Mouse (Mus musculus): Measurements from ENCODE around the gene Abcc5. TPM values are rescaled to one million over a fixed set of nuclear protein-coding genes. Genes with fewer than 3 reads are reported as not detected.
"Not testable (repeated sequence)": the region's sequence is repeated elsewhere in the genome, so short reads cannot be mapped to it uniquely, and the experiment has no call there.

Gene Abcc5
- polyA plus RNA-seq, 1 experiment from 2014 or later = 65.1 TPM

GRCm38 (mm10) chr16:20390233-20390632, 36.0 kb downstream of the Abcc5 start:
- ATAC-seq (ENCODE audit: low read depth) = no peak
- WGBS = 79% methylated on average over 6 of the region's 6 CpGs
- Histone ChIP-seq H3K4me2 (ENCODE audit: low read depth, low read length) (no peak overlapping the region), H3K27ac (ENCODE audit: low read length) (no peak overlapping the region), H3K9ac (ENCODE audit: low read length) (no peak overlapping the region), H3K4me1 (replicated peaks; ENCODE audit: control insufficient read depth, insufficient read depth, low read length) (peaks cover 5% of the 10 kb centered on the region; the same call in 1 of the 2 replicates), H3K9me3 (ENCODE audit: control insufficient read depth, low read length) (no peaks in the 10 kb centered on the region), H3K36me3 (ENCODE audit: control insufficient read depth, insufficient read depth, low read length) (peaks cover 6% of the 10 kb centered on the region; the same call in 1 of the 2 replicates), H3K4me3 (ENCODE audit: low read length) (no peak overlapping the region), H3K27me3 (ENCODE audit: control insufficient read depth, insufficient read depth, low read depth, low read length) (no peaks in the 10 kb centered on the region)

- Histone ChIP-seq H3K27ac (ENCODE audit: low read length) (no peak overlapping the region), H3K36me3 (ENCODE audit: control insufficient read depth, insufficient read depth, low read length) (peaks cover 11% of the 10 kb centered on the region; the same call in 1 of the 2 replicates), H3K27me3 (ENCODE audit: control insufficient read depth, insufficient read depth, low read depth, low read length) (no peaks in the 10 kb centered on the region), H3K4me1 (replicated peaks; ENCODE audit: control insufficient read depth, insufficient read depth, low read length) (no peaks in the 10 kb centered on the region), H3K4me2 (ENCODE audit: low read depth, low read length) (no peak overlapping the region), H3K9ac (ENCODE audit: low read length) (no peak overlapping the region), H3K9me3 (ENCODE audit: control insufficient read depth, low read length) (no peaks in the 10 kb centered on the region), H3K4me3 (ENCODE audit: low read length) (no peak overlapping the region)
- ATAC-seq (ENCODE audit: low read depth) = 0 out of 2 replicates have a peak, but pooled peaks have one; percentile 17
- WGBS = 36% methylated on average over 5 of the region's 5 CpGs
Measured at GRCm38 (mm10) chr16:20381031-20381430, 45.2 kb downstream of the Abcc5 start.

- H3K36me3 ChIP-seq (ENCODE audit: control insufficient read depth, insufficient read depth, low read length) = peaks cover 12% of the 10 kb centered on the region; the same call in 1 of the 2 replicates
- WGBS = 89% methylated on average over 5 of the region's 5 CpGs
- no peak overlapping the region for H3K27ac ChIP-seq (ENCODE audit: low read length)
- H3K9me3 ChIP-seq (ENCODE audit: control insufficient read depth, low read length) = no peaks in the 10 kb centered on the region
- no peak for ATAC-seq (ENCODE audit: low read depth)
- H3K9ac ChIP-seq (ENCODE audit: low read length) = no peak overlapping the region
- H3K4me3 ChIP-seq (ENCODE audit: low read length) = no peak overlapping the region
- H3K27me3 ChIP-seq (ENCODE audit: control insufficient read depth, insufficient read depth, low read depth, low read length) = no peaks in the 10 kb centered on the region
- no peak overlapping the region for H3K4me2 ChIP-seq (ENCODE audit: low read depth, low read length)
- no peaks in the 10 kb centered on the region for H3K4me1 ChIP-seq (replicated peaks; ENCODE audit: control insufficient read depth, insufficient read depth, low read length)
Measured at GRCm38 (mm10) chr16:20375341-20375740, 50.9 kb downstream of the Abcc5 start.

GRCm38 (mm10) chr16:20371731-20372130, 54.5 kb downstream of the Abcc5 start:
- Histone ChIP-seq H3K4me1 (replicated peaks; ENCODE audit: control insufficient read depth, insufficient read depth, low read length) (no peaks in the 10 kb centered on the region), H3K9me3 (ENCODE audit: control insufficient read depth, low read length) (no peaks in the 10 kb centered on the region), H3K36me3 (ENCODE audit: control insufficient read depth, insufficient read depth, low read length) (peaks cover 17% of the 10 kb centered on the region), H3K9ac (ENCODE audit: low read length) (no peak overlapping the region), H3K27me3 (ENCODE audit: control insufficient read depth, insufficient read depth, low read depth, low read length) (no peaks in the 10 kb centered on the region), H3K4me2 (ENCODE audit: low read depth, low read length) (no peak overlapping the region), H3K27ac (ENCODE audit: low read length) (no peak overlapping the region), H3K4me3 (ENCODE audit: low read length) (no peak overlapping the region)
- 64% methylated on average over 4 of the region's 4 CpGs for WGBS
- no peak for ATAC-seq (ENCODE audit: low read depth)

GRCm38 (mm10) chr16:20368221-20368620, 58.0 kb downstream of the Abcc5 start:
- Histone ChIP-seq H3K36me3 (ENCODE audit: control insufficient read depth, insufficient read depth, low read length) (peaks cover 32% of the 10 kb centered on the region), H3K27me3 (ENCODE audit: control insufficient read depth, insufficient read depth, low read depth, low read length) (no peaks in the 10 kb centered on the region), H3K9me3 (ENCODE audit: control insufficient read depth, low read length) (no peaks in the 10 kb centered on the region), H3K9ac (ENCODE audit: low read length) (no peak overlapping the region), H3K4me1 (replicated peaks; ENCODE audit: control insufficient read depth, insufficient read depth, low read length) (no peaks in the 10 kb centered on the region), H3K27ac (ENCODE audit: low read length) (no peak overlapping the region), H3K4me2 (ENCODE audit: low read depth, low read length) (no peak overlapping the region), H3K4me3 (ENCODE audit: low read length) (no peak overlapping the region)
- ATAC-seq (ENCODE audit: low read depth) = no peak
- 84% methylated on average over 9 of the region's 9 CpGs for WGBS

GRCm38 (mm10) chr16:20362121-20362520, 64.1 kb downstream of the Abcc5 start:
- Histone ChIP-seq H3K4me2 (ENCODE audit: low read depth, low read length) (no peak overlapping the region), H3K36me3 (ENCODE audit: control insufficient read depth, insufficient read depth, low read length) (peaks cover 28% of the 10 kb centered on the region), H3K4me1 (replicated peaks; ENCODE audit: control insufficient read depth, insufficient read depth, low read length) (no peaks in the 10 kb centered on the region), H3K27me3 (ENCODE audit: control insufficient read depth, insufficient read depth, low read depth, low read length) (no peaks in the 10 kb centered on the region), H3K4me3 (ENCODE audit: low read length) (no peak overlapping the region), H3K9me3 (ENCODE audit: control insufficient read depth, low read length) (no peaks in the 10 kb centered on the region), H3K27ac (ENCODE audit: low read length) (no peak overlapping the region), H3K9ac (ENCODE audit: low read length) (no peak overlapping the region)
- 85% methylated on average over 11 of the region's 11 CpGs for WGBS
- no peak for ATAC-seq (ENCODE audit: low read depth)

- not testable (repeated sequence) for ATAC-seq (ENCODE audit: low read depth); H3K27me3 ChIP-seq (ENCODE audit: control insufficient read depth, insufficient read depth, low read depth, low read length); H3K9me3 ChIP-seq (ENCODE audit: control insufficient read depth, low read length); H3K4me2 ChIP-seq (ENCODE audit: low read depth, low read length); H3K9ac ChIP-seq (ENCODE audit: low read length); H3K4me1 ChIP-seq (replicated peaks; ENCODE audit: control insufficient read depth, insufficient read depth, low read length); H3K4me3 ChIP-seq (ENCODE audit: low read length); H3K27ac ChIP-seq (ENCODE audit: low read length)
- peaks cover 30% of the 10 kb centered on the region for H3K36me3 ChIP-seq (ENCODE audit: control insufficient read depth, insufficient read depth, low read length)
- 95% methylated on average over 3 of the region's 3 CpGs for WGBS
Measured at GRCm38 (mm10) chr16:20361496-20361895, 64.7 kb downstream of the Abcc5 start.

- no peak for ATAC-seq (ENCODE audit: low read depth)
- peaks cover 26% of the 10 kb centered on the region for H3K36me3 ChIP-seq (ENCODE audit: control insufficient read depth, insufficient read depth, low read length)
Measured at GRCm38 (mm10) chr16:20359643-20360295, 66.4 kb downstream of the Abcc5 start.

GRCm38 (mm10) chr16:20357837-20358236, 68.4 kb downstream of the Abcc5 start:
- Histone ChIP-seq H3K4me2 (ENCODE audit: low read depth, low read length) (no peak overlapping the region), H3K4me1 (replicated peaks; ENCODE audit: control insufficient read depth, insufficient read depth, low read length) (no peaks in the 10 kb centered on the region), H3K9ac (ENCODE audit: low read length) (no peak overlapping the region), H3K9me3 (ENCODE audit: control insufficient read depth, low read length) (no peaks in the 10 kb centered on the region), H3K36me3 (ENCODE audit: control insufficient read depth, insufficient read depth, low read length) (peaks cover 17% of the 10 kb centered on the region), H3K27ac (ENCODE audit: low read length) (no peak overlapping the region), H3K4me3 (ENCODE audit: low read length) (no peak overlapping the region), H3K27me3 (ENCODE audit: control insufficient read depth, insufficient read depth, low read depth, low read length) (no peaks in the 10 kb centered on the region)
- 93% methylated on average over 5 of the region's 5 CpGs for WGBS
- no peak for ATAC-seq (ENCODE audit: low read depth)

More at GRCm38 (mm10) chr16:20359643-20360295, 66.4 kb downstream of the Abcc5 start:
- H3K4me3 ChIP-seq (ENCODE audit: low read length) = no peak overlapping the region
- H3K27ac ChIP-seq (ENCODE audit: low read length) = no peak overlapping the region
- H3K4me1 ChIP-seq (replicated peaks; ENCODE audit: control insufficient read depth, insufficient read depth, low read length) = no peaks in the 10 kb centered on the region
- no peaks in the 10 kb centered on the region for H3K9me3 ChIP-seq (ENCODE audit: control insufficient read depth, low read length)
- 90% methylated on average over 9 of the region's 9 CpGs for WGBS
- H3K27me3 ChIP-seq (ENCODE audit: control insufficient read depth, insufficient read depth, low read depth, low read length) = no peaks in the 10 kb centered on the region
- no peak overlapping the region for H3K9ac ChIP-seq (ENCODE audit: low read length)
- no peak overlapping the region for H3K4me2 ChIP-seq (ENCODE audit: low read depth, low read length)

Data from lung, embryonic 16.5 days (tissue).